Mouse (Mus musculus) CH12.LX (cell line): ENCODE data around the gene Gsta2. TPM values are rescaled to one million over a fixed set of nuclear protein-coding genes. Genes with fewer than 3 reads are reported as not detected.

ENCODE experiments used
- DNase-seq: peaks from one replicate; pipeline ENCODE4 v3.0.0-alpha.2; 2013; ENCODE audit errors: extremely low read depth
- H3K27ac ChIP-seq: 2 replicates; pipeline ENCODE4 v1.5.1; 2012; ENCODE audit warnings: low read depth, mild to moderate bottlenecking, control low read depth, moderate library complexity; ENCODE audit not compliant: insufficient read depth
- H3K27me3 ChIP-seq: replicated peaks from 2 replicates; pipeline ENCODE3; 2012; ENCODE audit warnings: inconsistent platforms
- H3K36me3 ChIP-seq, 2 experiments: replicated peaks in 1 of 2; 2 replicates each; pipeline versions ENCODE3 to v1.6.1; 2012; ENCODE audit warnings: inconsistent platforms in 1 of 2, low read length in 1 of 2, mild to moderate bottlenecking in 1 of 2, mixed read lengths in 1 of 2, moderate library complexity in 1 of 2; ENCODE audit not compliant: control insufficient read depth in 1 of 2, insufficient read depth in 1 of 2
- H3K4me1 ChIP-seq, 2 experiments: 2 replicates each; pipeline ENCODE4 v1.6.1; 2012; ENCODE audit warnings: inconsistent platforms in 1 of 2, moderate library complexity in 1 of 2; ENCODE audit not compliant: insufficient read depth in 2 of 2, control insufficient read depth in 1 of 2
- H3K4me2 ChIP-seq: 2 replicates; pipeline ENCODE4 v1.6.1; 2012; ENCODE audit warnings: low read depth, mild to moderate bottlenecking, control low read depth; ENCODE audit not compliant: poor library complexity, insufficient read depth, severe bottlenecking
- H3K4me3 ChIP-seq, 3 experiments: fragments of 150-350 bp in 1 of 3; sonication (generic) in 1 of 3; replicated peaks in 1 of 3; 2 replicates each; pipeline versions ENCODE3 to v1.5.1; 2011 to 2012; ENCODE audit warnings: low read depth in 2 of 3, low read length in 2 of 3, mild to moderate bottlenecking in 2 of 3, moderate library complexity in 2 of 3, control low read depth in 1 of 3, improper control_type of control experiment in 1 of 3, inconsistent platforms in 1 of 3, mixed read lengths in 1 of 3; ENCODE audit not compliant: poor library complexity in 1 of 3
- H3K79me2 ChIP-seq: replicated peaks from 2 replicates; pipeline ENCODE4 v1.6.1; 2012; ENCODE audit warnings: mild to moderate bottlenecking, moderate library complexity; ENCODE audit not compliant: control insufficient read depth, poor library complexity, insufficient read depth, severe bottlenecking; ENCODE audit errors: extremely low read depth
- H3K9ac ChIP-seq: 2 replicates; pipeline ENCODE4 v1.6.1; 2012; ENCODE audit warnings: low read depth, mild to moderate bottlenecking, control low read depth, moderate library complexity; ENCODE audit not compliant: insufficient read depth
- H3K9me3 ChIP-seq: replicated peaks from 2 replicates; pipeline ENCODE3; 2012; ENCODE audit warnings: low read length, inconsistent platforms, mixed read lengths
- BHLHE40 ChIP-seq: IDR thresholded peaks from 2 replicates; pipeline ENCODE4 v1.6.1; 2011; ENCODE audit warnings: mild to moderate bottlenecking, low read depth, low read length, improper control_type of control experiment
- CHD1 ChIP-seq: IDR thresholded peaks from 2 replicates; pipeline ENCODE4 v1.6.1; 2012; ENCODE audit warnings: low read depth, low read length, improper control_type of control experiment, inconsistent platforms
- E2F4 ChIP-seq: IDR thresholded peaks from 2 replicates; pipeline ENCODE4 v1.6.1; 2011; ENCODE audit warnings: low read depth, low read length, improper control_type of control experiment; ENCODE audit not compliant: insufficient replicate concordance
- EP300 ChIP-seq: IDR thresholded peaks from 2 replicates; pipeline ENCODE4 v1.6.1; 2011; ENCODE audit warnings: low read length, improper control_type of control experiment
- GABPA ChIP-seq: IDR thresholded peaks from 2 replicates; pipeline ENCODE4 v1.6.1; 2012; ENCODE audit warnings: low read depth, low read length, improper control_type of control experiment, inconsistent platforms; ENCODE audit not compliant: insufficient replicate concordance
- HCFC1 ChIP-seq: IDR thresholded peaks from 2 replicates; pipeline ENCODE4 v1.6.1; 2012; ENCODE audit warnings: low read depth, mild to moderate bottlenecking, inconsistent platforms, low read length, improper control_type of control experiment
- KAT2A ChIP-seq: IDR thresholded peaks from 2 replicates; pipeline ENCODE4 v1.6.1; 2012; ENCODE audit warnings: low read length, improper control_type of control experiment, inconsistent platforms; ENCODE audit not compliant: insufficient replicate concordance
- MAX ChIP-seq: IDR thresholded peaks from 2 replicates; pipeline ENCODE4 v1.6.1; 2011; ENCODE audit warnings: low read length, improper control_type of control experiment
- MXI1 ChIP-seq: IDR thresholded peaks from 2 replicates; pipeline ENCODE4 v1.6.1; 2011; ENCODE audit warnings: mild to moderate bottlenecking, low read depth, low read length, improper control_type of control experiment
- PAX5 ChIP-seq: IDR thresholded peaks from 2 replicates; pipeline ENCODE4 v1.6.1; 2012; ENCODE audit warnings: low read length, inconsistent platforms, mixed read lengths
- POLR2A ChIP-seq: IDR thresholded peaks from 2 replicates; pipeline ENCODE4 v1.6.1; 2011; ENCODE audit warnings: low read depth, mild to moderate bottlenecking, improper control_type of control experiment, low read length
- RCOR1 ChIP-seq: conservative IDR thresholded peaks from 2 replicates; pipeline ENCODE4 v1.6.1; 2012; ENCODE audit warnings: low read depth, mild to moderate bottlenecking, inconsistent platforms, low read length, improper control_type of control experiment
- SIN3A ChIP-seq: IDR thresholded peaks from 2 replicates; pipeline ENCODE4 v1.6.1; 2012; ENCODE audit warnings: low read length, improper control_type of control experiment, inconsistent platforms
- SMC3 ChIP-seq: IDR thresholded peaks from 2 replicates; pipeline ENCODE4 v1.6.1; 2011; ENCODE audit warnings: low read depth, low read length, improper control_type of control experiment
- TBP ChIP-seq: conservative IDR thresholded peaks from 2 replicates; pipeline ENCODE4 v1.6.1; 2011; ENCODE audit warnings: low read depth, low read length, improper control_type of control experiment
- TCF12 ChIP-seq: IDR thresholded peaks from 2 replicates; pipeline ENCODE4 v1.6.1; 2014; ENCODE audit warnings: low read depth, mild to moderate bottlenecking, inconsistent platforms, low read length, improper control_type of control experiment
- UBTF ChIP-seq: IDR thresholded peaks from 2 replicates; pipeline ENCODE4 v1.6.1; 2012; ENCODE audit warnings: low read depth, mild to moderate bottlenecking, inconsistent platforms, low read length, improper control_type of control experiment, moderate library complexity
- USF1 ChIP-seq: IDR thresholded peaks from 2 replicates; pipeline ENCODE4 v1.6.1; 2014; ENCODE audit warnings: low read depth, mild to moderate bottlenecking, inconsistent platforms, low read length, improper control_type of control experiment
- ZC3H11A ChIP-seq: IDR thresholded peaks from 2 replicates; pipeline ENCODE4 v1.6.1; 2012; ENCODE audit warnings: low read depth, mild to moderate bottlenecking, inconsistent platforms, low read length, improper control_type of control experiment
- ZNF384 ChIP-seq: IDR thresholded peaks from 2 replicates; pipeline ENCODE4 v1.6.1; 2012; ENCODE audit warnings: low read depth, low read length, improper control_type of control experiment, inconsistent platforms
- dilution Hi-C: fragments of 300-500 bp; cut with MboI; formaldehyde crosslinking; loops from 2 replicates; pipeline ENCODE4 v1.14.3; 2020; ENCODE audit warnings: low sequenced_read_pairs; ENCODE audit not compliant: extremely low pct_unique_long_range_greater_than_20kb, extremely low pct_ligation_motif_present
- in situ Hi-C: fragments of 300-500 bp; cut with MboI; formaldehyde crosslinking; loops from 3 replicates; pipeline ENCODE4 v1.14.3; 2019; ENCODE audit warnings: low sequenced_read_pairs, low pct_ligation_motif_present, low pct_unique_long_range_greater_than_20kb, mixed read lengths
- polyA plus RNA-seq: library from polyadenylated mRNA; unstranded; fragments of >175 nt; gene quantifications from 2 replicates; pipeline ENCODE4 v1.2.1, GENCODE M21; 2012; ENCODE audit warnings: low read depth; ENCODE audit not compliant: insufficient read length
- total RNA-seq, 2 experiments: library from RNA; depleted of rRNA; stranded (reverse); fragments of 300-350 nt in 1 of 2; fragments of >200 nt in 1 of 2; gene quantifications; 2 replicates each; pipeline ENCODE4 v1.2.3; 2012 to 2014

Gsta2 gene
- total and polyA plus RNA-seq, 3 experiments, result not detected

- Histone ChIP-seq H3K4me3 (no peak overlapping the region), H3K4me1 (no peaks in the 10 kb centered on the region)
- dilution Hi-C loops, result no loop called here
Measured at GRCm38 (mm10) chr9:78393741-78394140, 38.2 kb upstream of the Gsta2 start.

GRCm38 (mm10) chr9:78389981-78390380, 34.4 kb upstream of the Gsta2 start:
- Histone ChIP-seq H3K27me3 (peaks cover 18% of the 10 kb centered on the region), H3K36me3 (no peaks in the 10 kb centered on the region), H3K9me3 (peaks cover 3% of the 10 kb centered on the region), H3K79me2 (no peaks in the 10 kb centered on the region), H3K9ac (no peak overlapping the region), H3K4me3 (no peak overlapping the region), H3K4me1 (peaks cover 3 to 5% of the 10 kb centered on the region in 2 experiments; a peak in 2 of 4 replicates)
- in situ Hi-C loops, result no loop called here
- dilution Hi-C loops, result no loop called here
- no peak for TF ChIP-seq E2F4
- no peak for TF ChIP-seq TCF12
- no peak for TF ChIP-seq EP300
- TF ChIP-seq GABPA, result no peak
- no peak for TF ChIP-seq ZC3H11A
- no peak for TF ChIP-seq MXI1
- no peak for TF ChIP-seq POLR2A
- no peak for TF ChIP-seq RCOR1
- TF ChIP-seq BHLHE40, result no peak
- no peak for TF ChIP-seq UBTF
- no peak for TF ChIP-seq TBP
- no peak for TF ChIP-seq HCFC1
- no peak for TF ChIP-seq SIN3A
- TF ChIP-seq ZNF384, result no peak
- TF ChIP-seq PAX5, result no peak
- TF ChIP-seq MAX, result no peak
- TF ChIP-seq SMC3, result no peak
- TF ChIP-seq USF1, result no peak
- no peak for TF ChIP-seq CHD1
- TF ChIP-seq, all 38 proteins: peak for 0
- H3K4me2 ChIP-seq, result no peak overlapping the region
- H3K27ac ChIP-seq, result no peak overlapping the region
- no peak for DNase-seq

More at GRCm38 (mm10) chr9:78393741-78394140, 38.2 kb upstream of the Gsta2 start:
- Histone ChIP-seq H3K27me3 (peaks cover 11% of the 10 kb centered on the region), H3K9ac (no peak overlapping the region), H3K79me2 (no peaks in the 10 kb centered on the region), H3K36me3 (no peaks in the 10 kb centered on the region), H3K27ac (no peak overlapping the region), H3K4me2 (no peak overlapping the region), H3K9me3 (peaks cover 5% of the 10 kb centered on the region)
- DNase-seq, result no peak
- in situ Hi-C loops, result no loop called here
- TF ChIP-seq SIN3A, result no peak
- TF ChIP-seq UBTF, result no peak
- no peak for TF ChIP-seq KAT2A
- TF ChIP-seq MXI1, result no peak
- no peak for TF ChIP-seq SMC3
- TF ChIP-seq RCOR1, result no peak
